Mouse (Mus musculus): ENCODE measurements around the gene Zc3h7a. TPM values are rescaled to one million over a fixed set of nuclear protein-coding genes. Genes with fewer than 3 reads are reported as not detected.

Gene Zc3h7a
- total RNA-seq, 2 experiments from 2014 or later, result 47.8 to 70.3 TPM

GRCm38 (mm10) chr16:11090836-11091570 lies 85.2 kb downstream of the Zc3h7a start:
- intact Hi-C loops (cut with DNase I), result no loop called here
- peak in 1 of 2 experiments; percentile 30 for DNase-seq (ENCODE audit: low spot score in 2 of 2)

- peak in 1 of 2 experiments; percentile 65 for DNase-seq (ENCODE audit: low spot score in 2 of 2)
Measured at GRCm38 (mm10) chr16:11086856-11087588, 89.2 kb downstream of the Zc3h7a start.

More at GRCm38 (mm10) chr16:11086856-11087588, 89.2 kb downstream of the Zc3h7a start:
- intact Hi-C loops (cut with DNase I), result no loop called here

Small RNAs within 50 kb of the gene (microRNA-seq; reads per million reads assigned to microRNA genes)
- gene Gm23935, result 12.4 to 19.8 reads per million in 2 experiments

Other genes starting within 250 kb of the Zc3h7a start
- gene Snn, start 115.4 kb downstream of the Zc3h7a start, total RNA-seq (2021), result 100 to 1,000 TPM; 165 to 179 TPM
- 10 to 100 TPM in 1 of 2 experiments, 1 to 10 TPM in 1; 8.7 to 13.0 TPM for gene Litaf, start 110.2 kb downstream of the Zc3h7a start, total RNA-seq (2021)
- gene Txndc11, start 41.7 kb downstream of the Zc3h7a start, total RNA-seq (2021), result 10 to 100 TPM; 33.3 to 33.9 TPM
- 10 to 100 TPM; 51.8 to 53.2 TPM for gene Rsl1d1, start 26.9 kb upstream of the Zc3h7a start, total RNA-seq (2021)
- gene Gspt1, start 77.9 kb upstream of the Zc3h7a start, total RNA-seq (2021), result 10 to 100 TPM; 84.4 to 88.1 TPM
- gene Tnfrsf17, start 137.4 kb upstream of the Zc3h7a start, total RNA-seq (2021), result not detected
- 10 to 100 TPM; 19.4 to 24.4 TPM for gene Snx29, start 146.5 kb upstream of the Zc3h7a start, total RNA-seq (2021)

Data from left cerebral cortex, postnatal 25 days (tissue).